In genomic region chr7:83985751-83986150, GRCm38 (mm10) we compare ENCODE assay signal across 18 mouse cellular contexts.
A peak's percentile ranks its signal among the peaks of the same experiment; 100 is the strongest.
DNase-seq lines count a peak whose midpoint lies in the region; ATAC-seq and TF ChIP-seq lines count a peak whose summit lies in the region.
"Had no signal": no experiment of that assay in that cellular context is flagged by ENCODE, and none has a peak within 500 bp of the region (broad histone marks: within the 10 kb centered on the region; RNA-seq: fewer than 3 reads in every experiment).

No protein-coding gene starts in this region.

- no peaks in the 10 kb centered on the region for H3K27me3 ChIP-seq in forebrain, embryonic 11.5 days (ENCODE audit: control insufficient read depth, insufficient read depth, low read length)
- no peaks in the 10 kb centered on the region for H3K27me3 ChIP-seq in forebrain, embryonic 14.5 days (replicated peaks; ENCODE audit: control insufficient read depth, insufficient read depth, low read length)
- no peaks in the 10 kb centered on the region for H3K27me3 ChIP-seq in myocyte (ENCODE audit: control insufficient read depth, insufficient read depth, insufficient read length)
- H3K27me3 ChIP-seq: Patski had no signal

- H3K9ac ChIP-seq in forebrain, embryonic 11.5 days (ENCODE audit: low read length): no peak overlapping the region
- no peak overlapping the region for H3K9ac ChIP-seq in forebrain, embryonic 14.5 days (ENCODE audit: low read length)

- no peak overlapping the region for H3ac ChIP-seq in myocyte (ENCODE audit: control insufficient read depth, insufficient read length)

- H3K4me1 ChIP-seq in forebrain, embryonic 11.5 days (replicated peaks; ENCODE audit: control insufficient read depth, insufficient read depth, low read length): no peaks in the 10 kb centered on the region
- H3K4me1 ChIP-seq in forebrain, embryonic 14.5 days (ENCODE audit: control insufficient read depth, insufficient read depth, low read length): no peaks in the 10 kb centered on the region

- no peak overlapping the region for H3K4me3 ChIP-seq in forebrain, embryonic 11.5 days (ENCODE audit: low read depth, low read length)
- no peak overlapping the region for H3K4me3 ChIP-seq in forebrain, embryonic 14.5 days (ENCODE audit: low read depth, low read length)
- H3K4me3 ChIP-seq in myocyte: no peak overlapping the region

- peak; percentile 28 for DNase-seq in forebrain, embryonic 11.5 days (ENCODE audit: low spot score)
- DNase-seq in forebrain, embryonic 14.5 days (ENCODE audit: low spot score): no peak
- no peak for DNase-seq in thymus, postnatal 14 days
- DNase-seq: adrenal gland, adult 2 months; adrenal gland, adult 8-10 months; adrenal gland, postnatal 10 days; adrenal gland, postnatal 14 days; adrenal gland, postnatal 25 days; adrenal gland, postnatal 36 days; B cell, adult 2 months; cerebellum, adult 11 months; cerebellum, adult 11-12 months; cerebellum, adult 18-20 months had no signal

- H3K9me3 ChIP-seq in forebrain, embryonic 11.5 days (ENCODE audit: control insufficient read depth, low read length): no peaks in the 10 kb centered on the region
- no peaks in the 10 kb centered on the region for H3K9me3 ChIP-seq in forebrain, embryonic 14.5 days (replicated peaks; ENCODE audit: control insufficient read depth, low read length)
- H3K9me3 ChIP-seq: G1E had no signal

- ATAC-seq in forebrain, embryonic 11.5 days (replicated peaks; ENCODE audit: low FRiP score): no peak
- ATAC-seq in forebrain, embryonic 14.5 days: no peak
- ATAC-seq: activated CD4-positive, CD25-positive, alpha-beta regulatory T cell, adult 4 months; CD4-positive, CD25-positive, alpha-beta regulatory T cell, adult 4 months; Patski had no signal

- H3K4me2 ChIP-seq in forebrain, embryonic 11.5 days (ENCODE audit: low read depth, low read length, severe bottlenecking): no peak overlapping the region
- no peak overlapping the region for H3K4me2 ChIP-seq in forebrain, embryonic 14.5 days (ENCODE audit: low read length)
- H3K4me2 ChIP-seq in myocyte (ENCODE audit: low read depth): no peak overlapping the region

- 84% methylated on average over 2 of the region's 2 CpGs for WGBS in forebrain, embryonic 11.5 days
- WGBS in forebrain, embryonic 14.5 days: 68% methylated on average over 2 of the region's 2 CpGs

- no peak for TF ChIP-seq POLR2A in myocyte (IDR thresholded peaks at IDR 0.05; ENCODE audit: insufficient read length, low read depth)

- no peaks in the 10 kb centered on the region for H3K36me3 ChIP-seq in forebrain, embryonic 11.5 days (ENCODE audit: control insufficient read depth, insufficient read depth, low read length)
- no peaks in the 10 kb centered on the region for H3K36me3 ChIP-seq in forebrain, embryonic 14.5 days (ENCODE audit: control insufficient read depth, insufficient read depth, low read length)
- no peaks in the 10 kb centered on the region for H3K36me3 ChIP-seq in myocyte (ENCODE audit: control insufficient read depth, insufficient read depth)
- H3K36me3 ChIP-seq: G1E had no signal

- H3K79me2 ChIP-seq in myocyte (ENCODE audit: control insufficient read depth, insufficient read depth): no peaks in the 10 kb centered on the region

- no peak overlapping the region for H3K27ac ChIP-seq in forebrain, embryonic 11.5 days (ENCODE audit: low read depth, low read length)
- H3K27ac ChIP-seq in forebrain, embryonic 14.5 days (ENCODE audit: low read depth, low read length): no peak overlapping the region

TF ChIP-seq in myocyte, 11 proteins besides CTCF, POLR2A, EP300 and RAD21:
- TF ChIP-seq MYOD1 (IDR thresholded peaks at IDR 0.05; ENCODE audit: control insufficient read depth in 1 of 3, insufficient read length in 2 of 3, low read depth in 2 of 3): peak in 2 of 3 experiments; percentile 29 to 79
- TF ChIP-seq CEBPB (IDR thresholded peaks at IDR 0.05; ENCODE audit: insufficient read depth, poor library complexity, severe bottlenecking): no peak
- TF ChIP-seq TCF12 (IDR thresholded peaks at IDR 0.05; ENCODE audit: insufficient read depth, poor library complexity, severe bottlenecking): peak; percentile 65
- TF ChIP-seq MYOG (IDR thresholded peaks at IDR 0.05; ENCODE audit: control insufficient read depth in 1 of 3, insufficient read depth in 1 of 3, insufficient read length in 2 of 3, low read depth in 2 of 3): peak in 2 of 3 experiments; percentile 22 to 60
TF ChIP-seq in myocyte: peak in this region for 3.
